In the genomic region with DNA sequence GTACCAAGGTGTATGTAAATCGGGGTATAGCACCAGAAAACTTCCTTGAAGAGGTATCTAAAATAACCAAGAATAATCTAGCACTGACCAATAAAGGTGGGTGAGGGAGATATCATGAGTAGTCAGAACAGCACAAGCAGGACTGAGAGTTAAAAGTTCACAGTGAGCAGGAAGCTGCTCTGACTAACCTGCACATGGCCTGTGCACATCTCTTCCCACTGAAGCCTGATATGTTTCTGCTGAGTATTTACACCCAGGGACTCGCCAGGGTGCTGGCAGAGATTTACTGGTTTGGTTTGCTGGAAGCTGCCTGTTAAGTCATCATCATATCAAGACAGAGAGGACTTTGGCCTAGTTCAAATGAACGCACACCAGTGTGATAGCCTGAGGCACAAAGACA, we compare ENCODE assay signal across 19 mouse cellular contexts.
"Had no signal": no experiment of that assay in that cellular context is flagged by ENCODE, and none has a peak within 500 bp of the region (broad histone marks: within the 10 kb centered on the region; RNA-seq: fewer than 3 reads in every experiment).

No protein-coding gene starts in this region.

- H3K27me3 ChIP-seq: liver, embryonic 15.5 days; lung, embryonic 15.5 days; megakaryocyte, embryonic 14.5 days; midbrain, embryonic 13.5 days; neural tube, embryonic 12.5 days had no signal

- H3K36me3 ChIP-seq: liver, embryonic 15.5 days; lung, embryonic 15.5 days; midbrain, embryonic 13.5 days; neural tube, embryonic 12.5 days had no signal

- H3K4me3 ChIP-seq: liver, embryonic 15.5 days; lung, embryonic 15.5 days; megakaryocyte, embryonic 14.5 days; midbrain, embryonic 13.5 days; myocyte; neural tube, embryonic 12.5 days had no signal

- ATAC-seq: liver, postnatal 0 days; lung, postnatal 0 days; midbrain, embryonic 13.5 days; midbrain, embryonic 16.5 days had no signal

- DNase-seq: liver, postnatal 0 days; lung, adult 2 months; lung, postnatal 14 days; lung, postnatal 36 days; right cerebral cortex, postnatal 14 days; spleen, adult 18-20 months; thymus, adult 2 months; thymus, postnatal 25 days; thymus, postnatal 4 days had no signal

- H3K27ac ChIP-seq: liver, embryonic 15.5 days; lung, embryonic 15.5 days; macrophage; midbrain, embryonic 13.5 days; neural tube, embryonic 12.5 days had no signal

- H3K4me1 ChIP-seq: liver, embryonic 15.5 days; lung, embryonic 15.5 days; megakaryocyte, embryonic 14.5 days; midbrain, embryonic 13.5 days; neural tube, embryonic 12.5 days had no signal

- H3K9me3 ChIP-seq: liver, embryonic 15.5 days; lung, embryonic 15.5 days; megakaryocyte, embryonic 14.5 days; midbrain, embryonic 13.5 days; neural tube, embryonic 12.5 days had no signal

- H3K9ac ChIP-seq: liver, embryonic 15.5 days; liver, postnatal 0 days; lung, embryonic 15.5 days; midbrain, embryonic 13.5 days; neural tube, embryonic 12.5 days had no signal

- H3K4me2 ChIP-seq: liver, embryonic 15.5 days; lung, embryonic 15.5 days; midbrain, embryonic 11.5 days; midbrain, embryonic 13.5 days; neural tube, embryonic 12.5 days had no signal
